13 mouse cellular contexts compared by ENCODE assay signal in genomic region chr16:6099598-6099997, GRCm38 (mm10).
"Had no signal": no experiment of that assay in that cellular context is flagged by ENCODE, and none has a peak within 500 bp of the region (broad histone marks: within the 10 kb centered on the region; RNA-seq: fewer than 3 reads in every experiment).

No protein-coding gene starts in this region.

- H3K27ac ChIP-seq: layer of hippocampus, adult 2 months; limb, embryonic 15.5 days; midbrain, embryonic 10.5 days; neural tube, embryonic 12.5 days; stomach, postnatal 0 days had no signal

- H3K4me1 ChIP-seq: limb, embryonic 15.5 days had no signal

- H3K27me3 ChIP-seq: limb, embryonic 15.5 days; neural tube, embryonic 12.5 days had no signal

- H3K4me2 ChIP-seq: limb, embryonic 15.5 days; lung, embryonic 14.5 days; neural tube, embryonic 12.5 days had no signal

- DNase-seq: kidney, postnatal 10 days; kidney, postnatal 4 days; layer of hippocampus, postnatal 36 days; lung, embryonic 14.5 days; lung, postnatal 10 days; lung, postnatal 4 days; midbrain, embryonic 14.5 days; thymus, postnatal 14 days had no signal

- H3K4me3 ChIP-seq: layer of hippocampus, adult 2 months; limb, embryonic 15.5 days; midbrain, embryonic 10.5 days; neural tube, embryonic 12.5 days had no signal

- H3K36me3 ChIP-seq: limb, embryonic 15.5 days; midbrain, embryonic 10.5 days; neural tube, embryonic 12.5 days had no signal

- H3K9me3 ChIP-seq: limb, embryonic 15.5 days; midbrain, embryonic 10.5 days; neural tube, embryonic 12.5 days had no signal

- H3K9ac ChIP-seq: limb, embryonic 15.5 days; lung, embryonic 14.5 days; neural tube, embryonic 12.5 days had no signal
